Mouse (Mus musculus) kidney, postnatal 0 days (tissue): ENCODE data around the gene Olfr129. TPM values are rescaled to one million over a fixed set of nuclear protein-coding genes. Genes with fewer than 3 reads are reported as not detected.

Source experiments
- ATAC-seq: fragments of 200-750 bp; cut with Nextera tagmentation; replicated peaks from 2 replicates; pipeline ENCODE4 v1.8.0; 2017; ENCODE audit warnings: low read depth, moderate number of reproducible peaks, moderate TSS enrichment, moderate library complexity; ENCODE audit not compliant: low FRiP score
- DNase-seq: peaks from one replicate; pipeline ENCODE4 v3.0.0-alpha.2; 2016; ENCODE audit warnings: low spot score
- H3K27ac ChIP-seq: fragments of 300-500 bp; sonication (generic); 2 replicates; pipeline ENCODE4 v1.5.1; 2014; ENCODE audit warnings: mild to moderate bottlenecking
- H3K27me3 ChIP-seq: fragments of 300-500 bp; sonication (generic); 2 replicates; pipeline ENCODE4 v1.6.1; 2014; ENCODE audit warnings: low read length, mixed read lengths; ENCODE audit not compliant: insufficient read depth
- H3K36me3 ChIP-seq: fragments of 300-500 bp; sonication (generic); 2 replicates; pipeline ENCODE4 v1.6.1; 2014; ENCODE audit warnings: low read length, mixed read lengths; ENCODE audit not compliant: insufficient read depth
- H3K4me1 ChIP-seq: fragments of 300-500 bp; sonication (generic); replicated peaks from 2 replicates; pipeline ENCODE4 v1.6.1; 2014; ENCODE audit warnings: antibody characterized with exemption, low read length, mixed read lengths; ENCODE audit not compliant: insufficient read depth
- H3K4me2 ChIP-seq: fragments of 300-500 bp; sonication (generic); 2 replicates; pipeline ENCODE4 v1.6.1; 2014; ENCODE audit warnings: mild to moderate bottlenecking, low read length, moderate library complexity, mixed read lengths
- H3K4me3 ChIP-seq: fragments of 300-500 bp; sonication (generic); replicated peaks from 2 replicates; pipeline ENCODE4 v1.5.1; 2014; ENCODE audit warnings: low read depth, low read length
- H3K9ac ChIP-seq: fragments of 300-500 bp; sonication (generic); 2 replicates; pipeline ENCODE4 v1.6.1; 2014; ENCODE audit warnings: low read depth, low read length
- H3K9me3 ChIP-seq: fragments of 300-500 bp; sonication (generic); replicated peaks from 2 replicates; pipeline ENCODE4 v1.6.1; 2016; ENCODE audit warnings: low read length, inconsistent platforms, mixed read lengths
- CTCF ChIP-seq: IDR thresholded peaks from 2 replicates; pipeline ENCODE4 v1.5.1; 2016; ENCODE audit warnings: antibody characterized with exemption, low read depth, mild to moderate bottlenecking, moderate library complexity
- WGBS: fragments of 180-500 bp; shearing (Covaris S2); extraction: QIAGEN DNeasy Blood & Tissue Kit; methylation state at CpG from one replicate; pipeline ENCODE4 v1.1.7; 2014; 5-methylcytosine and 5-hydroxymethylcytosine counted together
- polyA plus RNA-seq: library from polyadenylated mRNA; unstranded; fragments of >200 nt; fragmentation: Nextera tagmentation; extraction: Ambion mirVana; gene quantifications from 2 replicates; pipeline ENCODE4 v1.2.1, GENCODE M21; 2015

The Olfr129 gene
- polyA plus RNA-seq = not detected in 2 replicates

- H3K4me1 ChIP-seq = no peaks in the 10 kb centered on the region
- no peak for TF ChIP-seq CTCF
- no peaks in the 10 kb centered on the region for H3K9me3 ChIP-seq
- no peaks in the 10 kb centered on the region for H3K27me3 ChIP-seq
- ATAC-seq = no peak
- H3K27ac ChIP-seq = no peak within 1 kb of the TSS
- H3K36me3 ChIP-seq = no peaks in the 10 kb centered on the region
- H3K9ac ChIP-seq = no peak within 1 kb of the TSS
- H3K4me2 ChIP-seq = no peak within 1 kb of the TSS
- 52% methylated on average over 1 of the region's 1 CpGs for WGBS
- no peak within 1 kb of the TSS for H3K4me3 ChIP-seq
- DNase-seq = no peak
Observed at GRCm38 (mm10) chr17:38059979-38060378, at the start of gene Olfr129. Gene Olfr129 (minus strand): TSS chr17:38060079.

- H3K4me1 ChIP-seq = no peaks in the 10 kb centered on the region
- H3K9ac ChIP-seq = no peak within 1 kb of the TSS
- H3K27me3 ChIP-seq = no peaks in the 10 kb centered on the region
- no peak within 1 kb of the TSS for H3K4me3 ChIP-seq
- no peaks in the 10 kb centered on the region for H3K36me3 ChIP-seq
- ATAC-seq (no peak), DNase-seq (no peak)
- H3K9me3 ChIP-seq = no peaks in the 10 kb centered on the region
- no peak for TF ChIP-seq CTCF
- H3K27ac ChIP-seq = no peak within 1 kb of the TSS
- no peak within 1 kb of the TSS for H3K4me2 ChIP-seq
Observed at GRCm38 (mm10) chr17:38088593-38088992, 28.7 kb upstream of the Olfr129 start, which contains the start of gene Olfr131. Gene Olfr131 (minus strand): TSS chr17:38088693.

GRCm38 (mm10) chr17:38082364-38082763, 22.5 kb upstream of the Olfr129 start:
- no peak overlapping the region for H3K4me2 ChIP-seq
- no peaks in the 10 kb centered on the region for H3K36me3 ChIP-seq
- WGBS = 84% methylated on average over 4 of the region's 4 CpGs
- H3K9me3 ChIP-seq = no peaks in the 10 kb centered on the region
- TF ChIP-seq CTCF = no peak
- H3K4me1 ChIP-seq = no peaks in the 10 kb centered on the region
- H3K27me3 ChIP-seq = no peaks in the 10 kb centered on the region
- H3K27ac ChIP-seq = no peak overlapping the region
- H3K9ac ChIP-seq = no peak overlapping the region
- ATAC-seq (no peak), DNase-seq (no peak)
- no peak overlapping the region for H3K4me3 ChIP-seq

- no peak within 1 kb of the TSS for H3K4me2 ChIP-seq
- H3K27ac ChIP-seq = no peak within 1 kb of the TSS
- H3K4me1 ChIP-seq = no peaks in the 10 kb centered on the region
- ATAC-seq (no peak), DNase-seq (no peak)
- H3K9ac ChIP-seq = no peak within 1 kb of the TSS
- no peaks in the 10 kb centered on the region for H3K27me3 ChIP-seq
- WGBS = 88% methylated on average over 1 of the region's 1 CpGs
- TF ChIP-seq CTCF = no peak
- no peaks in the 10 kb centered on the region for H3K9me3 ChIP-seq
- H3K36me3 ChIP-seq = no peaks in the 10 kb centered on the region
- H3K4me3 ChIP-seq = no peak within 1 kb of the TSS
Observed at GRCm38 (mm10) chr17:38063621-38064020, 3.7 kb upstream of the Olfr129 start, which contains the start of gene Olfr130. Gene Olfr130 (plus strand): TSS chr17:38063921.

GRCm38 (mm10) chr17:38026297-38026696, 33.6 kb downstream of the Olfr129 start:
- 32% methylated on average over 5 of the region's 5 CpGs for WGBS
- no peaks in the 10 kb centered on the region for H3K9me3 ChIP-seq
- H3K27me3 ChIP-seq = no peaks in the 10 kb centered on the region
- TF ChIP-seq CTCF = no peak
- H3K4me2 ChIP-seq = no peak overlapping the region
- no peak for DNase-seq
- no peak for ATAC-seq
- H3K9ac ChIP-seq = no peak overlapping the region
- H3K4me1 ChIP-seq = no peaks in the 10 kb centered on the region
- no peak overlapping the region for H3K4me3 ChIP-seq
- H3K36me3 ChIP-seq = no peaks in the 10 kb centered on the region
- no peak overlapping the region for H3K27ac ChIP-seq

- no peak for DNase-seq
- no peak overlapping the region for H3K4me2 ChIP-seq
- no peaks in the 10 kb centered on the region for H3K9me3 ChIP-seq
- WGBS = 74% methylated on average over 2 of the region's 2 CpGs
- no peaks in the 10 kb centered on the region for H3K36me3 ChIP-seq
- no peak for ATAC-seq
- no peaks in the 10 kb centered on the region for H3K4me1 ChIP-seq
- no peak for TF ChIP-seq CTCF
- H3K4me3 ChIP-seq = no peak overlapping the region
- H3K27ac ChIP-seq = no peak overlapping the region
- no peak overlapping the region for H3K9ac ChIP-seq
- H3K27me3 ChIP-seq = no peaks in the 10 kb centered on the region
Observed at GRCm38 (mm10) chr17:38016341-38016740, 43.5 kb downstream of the Olfr129 start.

- H3K27ac ChIP-seq = no peak overlapping the region
- DNase-seq (no peak), ATAC-seq (no peak)
- H3K4me1 ChIP-seq = no peaks in the 10 kb centered on the region
- H3K4me2 ChIP-seq = no peak overlapping the region
- H3K9me3 ChIP-seq = no peaks in the 10 kb centered on the region
- no peak overlapping the region for H3K9ac ChIP-seq
- H3K4me3 ChIP-seq = no peak overlapping the region
- WGBS = 60% methylated on average over 2 of the region's 2 CpGs
- no peaks in the 10 kb centered on the region for H3K36me3 ChIP-seq
- TF ChIP-seq CTCF = no peak
- no peaks in the 10 kb centered on the region for H3K27me3 ChIP-seq
Observed at GRCm38 (mm10) chr17:38004996-38005395, 54.9 kb downstream of the Olfr129 start.

Other genes starting within 250 kb of the Olfr129 start
- gene Olfr125, start 227.1 kb downstream of the Olfr129 start, polyA plus RNA-seq = not detected in 2 replicates
- not detected in 2 replicates for gene Olfr126, start 212.6 kb downstream of the Olfr129 start, polyA plus RNA-seq
- gene Olfr127, start 159.6 kb downstream of the Olfr129 start, polyA plus RNA-seq = not detected in 2 replicates
- gene Olfr128, start 139.5 kb downstream of the Olfr129 start, polyA plus RNA-seq = not detected in 2 replicates
- gene Olfr761, start 107.0 kb downstream of the Olfr129 start, polyA plus RNA-seq = not detected in 2 replicates
- not detected in 2 replicates for gene Olfr130, start 3.8 kb upstream of the Olfr129 start, polyA plus RNA-seq
- not detected in 2 replicates for gene Olfr131, start 28.6 kb upstream of the Olfr129 start, polyA plus RNA-seq
- gene Olfr132, start 74.4 kb upstream of the Olfr129 start, polyA plus RNA-seq = not detected in 2 replicates
- not detected in 2 replicates for gene Olfr133, start 85.2 kb upstream of the Olfr129 start, polyA plus RNA-seq
- gene Olfr134, start 111.3 kb upstream of the Olfr129 start, polyA plus RNA-seq = not detected in 2 replicates
- gene Olfr135, start 144.3 kb upstream of the Olfr129 start, polyA plus RNA-seq = not detected in 2 replicates
- not detected in 2 replicates for gene Olfr138, start 201.0 kb upstream of the Olfr129 start, polyA plus RNA-seq
- not detected in 2 replicates for gene Olfr137, start 247.5 kb upstream of the Olfr129 start, polyA plus RNA-seq